Mouse (Mus musculus): ENCODE measurements around the gene Gm20388.

The Gm20388 gene

GRCm38 (mm10) chr8:121073174-121074107, 1162.8 kb downstream of the Gm20388 start:
- DNase-seq (ENCODE audit: low spot score in 2 of 2) = no peak

- no peak for DNase-seq (ENCODE audit: low spot score in 2 of 2)
Observed at GRCm38 (mm10) chr8:121074108-121074847, 1163.6 kb downstream of the Gm20388 start.

- DNase-seq (ENCODE audit: low spot score in 2 of 2) = no peak
Observed at GRCm38 (mm10) chr8:121074848-121075145, 1164.2 kb downstream of the Gm20388 start.

- no peak for DNase-seq (ENCODE audit: low spot score in 2 of 2)
Observed at GRCm38 (mm10) chr8:121075936-121076335, 1165.3 kb downstream of the Gm20388 start.

- no peak for DNase-seq (ENCODE audit: low spot score in 2 of 2)
Observed at GRCm38 (mm10) chr8:121076555-121076954, 1165.9 kb downstream of the Gm20388 start.

- no peak for DNase-seq (ENCODE audit: low spot score in 2 of 2)
Observed at GRCm38 (mm10) chr8:121078721-121079120, 1168.1 kb downstream of the Gm20388 start.

GRCm38 (mm10) chr8:121079201-121079600, 1168.6 kb downstream of the Gm20388 start:
- DNase-seq (ENCODE audit: low spot score in 2 of 2) = no peak

- DNase-seq (ENCODE audit: low spot score in 2 of 2) = no peak
Observed at GRCm38 (mm10) chr8:121079944-121080343, 1169.3 kb downstream of the Gm20388 start.

- DNase-seq (ENCODE audit: low spot score in 2 of 2) = no peak
Observed at GRCm38 (mm10) chr8:121080361-121081090, 1169.9 kb downstream of the Gm20388 start.

- no peak for DNase-seq (ENCODE audit: low spot score in 2 of 2)
Observed at GRCm38 (mm10) chr8:121081398-121081797, 1170.8 kb downstream of the Gm20388 start.

GRCm38 (mm10) chr8:121082218-121083092, 1171.8 kb downstream of the Gm20388 start:
- DNase-seq (ENCODE audit: low spot score in 2 of 2) = no peak

- DNase-seq (ENCODE audit: low spot score in 2 of 2) = no peak
Observed at GRCm38 (mm10) chr8:121083093-121083935, 1172.7 kb downstream of the Gm20388 start.

GRCm38 (mm10) chr8:121083936-121084209, 1173.2 kb downstream of the Gm20388 start:
- no peak for DNase-seq (ENCODE audit: low spot score in 2 of 2)

GRCm38 (mm10) chr8:121084210-121084951, 1173.7 kb downstream of the Gm20388 start, which contains the start of gene Foxf1:
TSS of gene Foxf1 (plus strand) at chr8:121084386.
- no peak for DNase-seq (ENCODE audit: low spot score in 2 of 2)

GRCm38 (mm10) chr8:121085011-121085410, 1174.4 kb downstream of the Gm20388 start:
- DNase-seq (ENCODE audit: low spot score in 2 of 2) = no peak

GRCm38 (mm10) chr8:121085561-121085960, 1174.9 kb downstream of the Gm20388 start:
- no peak for DNase-seq (ENCODE audit: low spot score in 2 of 2)

- no peak for DNase-seq (ENCODE audit: low spot score in 2 of 2)
Observed at GRCm38 (mm10) chr8:121086004-121086900, 1175.6 kb downstream of the Gm20388 start.

GRCm38 (mm10) chr8:121088281-121088680, 1177.6 kb downstream of the Gm20388 start:
- DNase-seq (ENCODE audit: low spot score in 2 of 2) = no peak

All from right cerebral cortex, postnatal 36 days (tissue).